Mouse (Mus musculus) brain, embryonic 18.5 days (tissue): ENCODE measurements at regions not wholly inside any gene's neighbourhood (a gene's known extent, or its start where the extent isn't known, plus 50 kb on each side); places are given as distances from the start of the nearest gene placed in this dataset.

ENCODE experiments used
- DNase-seq: peaks from one replicate; pipeline ENCODE4 v3.0.0-alpha.2; 2012; ENCODE audit warnings: low read depth, low spot score

- no peak for DNase-seq
These were observed 256.3 kb upstream of the Mme start for GRCm38 (mm10) chr3:62985033-62985432.

- no peak for DNase-seq
These were observed 264.4 kb upstream of the Mme start for GRCm38 (mm10) chr3:62976906-62977305.

DNA sequence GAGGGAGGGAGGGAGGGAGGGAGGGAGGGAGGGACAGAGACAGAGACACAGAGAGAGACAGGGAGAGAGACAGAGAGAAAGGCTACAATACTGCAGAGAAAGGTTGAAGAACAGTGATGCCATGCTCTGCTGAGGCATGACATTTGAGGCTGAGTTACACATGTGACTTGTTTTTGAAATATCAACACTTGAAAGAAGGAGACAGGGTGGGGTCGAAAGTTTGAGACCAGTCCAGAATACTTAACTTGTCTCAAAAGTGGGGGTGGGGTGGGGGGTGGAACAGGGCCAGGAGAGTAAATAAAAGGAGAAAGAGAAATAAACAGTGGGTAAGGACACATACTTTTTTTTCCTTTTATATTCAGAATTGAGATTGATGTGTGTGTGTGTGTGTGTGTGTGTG is 278.1 kb upstream of the Mme start:
- no peak for DNase-seq

DNA sequence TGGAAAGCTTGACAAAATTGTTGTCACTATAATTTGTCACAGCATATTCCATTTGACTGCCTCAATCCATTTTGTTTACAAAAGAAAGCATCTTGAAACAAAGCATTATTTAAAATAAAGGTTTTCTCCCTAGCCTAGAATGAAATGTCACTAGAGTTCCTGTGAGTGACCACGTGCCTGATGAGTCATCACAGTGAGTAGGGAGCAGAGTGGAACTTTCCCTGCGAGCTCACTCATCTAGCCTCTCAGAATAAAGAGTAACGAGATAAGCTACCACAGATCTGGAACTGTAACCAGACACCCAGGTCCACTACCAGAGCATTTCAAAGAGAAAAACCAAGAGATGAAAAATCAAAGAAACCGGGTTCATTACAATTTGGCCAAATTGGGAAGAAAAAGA is 278.7 kb upstream of the Mme start:
- DNase-seq = no peak

- DNase-seq = no peak
These were observed 296.0 kb upstream of the Mme start for GRCm38 (mm10) chr3:62945356-62945755.

GRCm38 (mm10) chr3:62938601-62939000 is 302.7 kb upstream of the Mme start:
- no peak for DNase-seq

- DNase-seq = peak; percentile 14
These were observed 316.9 kb upstream of the Mme start for GRCm38 (mm10) chr3:62924441-62924840.

DNA sequence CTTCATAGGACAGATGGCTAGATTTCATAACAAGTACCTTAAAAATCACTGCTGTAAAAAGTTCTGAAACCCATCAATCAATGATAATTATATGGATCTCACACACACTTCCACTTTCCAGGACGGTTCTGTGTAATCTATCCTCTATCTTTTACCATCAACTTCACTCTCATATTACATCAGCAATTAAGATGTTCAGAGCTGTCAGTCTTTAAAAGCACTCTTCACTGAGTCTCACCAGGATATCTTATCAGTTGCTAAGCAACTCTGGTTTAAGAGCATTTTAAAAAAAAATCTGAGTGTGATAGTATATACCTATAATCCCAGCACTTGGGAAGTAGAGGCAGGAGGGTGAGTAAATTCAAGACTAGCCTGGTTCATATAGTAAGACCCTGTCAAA is 312.0 kb upstream of the Gpr149 start:
- peak; percentile 3 for DNase-seq

DNA sequence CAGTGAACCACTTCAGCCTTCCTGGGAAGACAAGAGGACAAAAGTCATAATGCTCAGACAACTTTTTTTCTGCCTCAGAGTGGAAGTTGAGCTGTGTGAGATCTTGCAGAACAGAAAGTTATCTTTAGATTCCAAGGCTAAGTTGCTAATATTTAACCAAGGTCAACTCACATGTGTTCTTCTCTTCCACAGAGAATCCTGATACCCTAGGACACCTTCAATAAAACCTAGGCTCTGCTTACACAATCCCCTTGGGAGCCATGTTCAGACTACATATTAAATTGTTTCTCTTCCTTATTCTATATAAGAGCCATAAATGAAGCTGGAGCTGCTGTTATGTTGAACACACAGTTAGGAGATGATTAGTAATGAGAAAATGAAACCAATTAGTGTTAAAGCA is 280.2 kb upstream of the Gpr149 start:
- no peak for DNase-seq

DNA sequence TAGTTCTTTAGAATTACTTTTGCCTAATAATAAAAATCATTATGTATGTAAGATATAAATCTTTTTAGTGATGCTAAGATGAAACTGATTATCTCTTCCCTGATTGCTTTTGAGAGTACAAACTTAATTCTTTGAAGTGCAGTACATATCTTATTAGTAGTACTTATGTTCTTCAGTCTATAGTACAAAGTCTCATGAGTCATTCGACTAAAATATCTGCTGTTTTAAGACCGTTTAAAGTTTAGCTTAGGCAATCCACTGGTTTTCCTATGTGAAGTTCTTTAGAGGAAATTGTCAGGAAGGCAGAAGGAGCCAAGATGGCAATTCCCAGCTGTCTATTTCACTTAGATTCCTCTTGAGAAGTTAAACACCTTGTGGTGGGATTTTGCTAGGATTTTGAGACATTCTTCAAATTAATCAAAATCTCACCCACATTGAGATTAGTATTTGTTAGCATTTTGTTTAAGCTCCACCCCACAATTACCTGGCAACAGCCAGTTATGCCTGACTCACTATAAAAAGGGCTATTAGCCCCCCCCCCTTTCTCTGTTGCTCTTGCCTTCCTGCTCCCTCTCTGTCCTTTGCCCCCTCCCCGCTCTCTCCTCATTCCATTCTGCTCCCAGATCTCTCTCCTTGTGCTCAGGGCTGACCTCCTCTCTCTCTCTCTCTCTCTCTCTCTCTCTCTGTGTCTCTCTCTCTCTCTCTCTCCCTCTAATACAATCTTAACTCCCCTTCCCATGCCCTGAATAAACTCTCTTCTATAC is 277.6 kb upstream of the Gpr149 start:
- no peak for DNase-seq

GRCm38 (mm10) chr3:62860731-62861130 is 255.8 kb upstream of the Gpr149 start:
- DNase-seq = no peak

- DNase-seq = no peak
These were observed 230.9 kb upstream of the Gpr149 start for GRCm38 (mm10) chr3:62835695-62836476.

DNA sequence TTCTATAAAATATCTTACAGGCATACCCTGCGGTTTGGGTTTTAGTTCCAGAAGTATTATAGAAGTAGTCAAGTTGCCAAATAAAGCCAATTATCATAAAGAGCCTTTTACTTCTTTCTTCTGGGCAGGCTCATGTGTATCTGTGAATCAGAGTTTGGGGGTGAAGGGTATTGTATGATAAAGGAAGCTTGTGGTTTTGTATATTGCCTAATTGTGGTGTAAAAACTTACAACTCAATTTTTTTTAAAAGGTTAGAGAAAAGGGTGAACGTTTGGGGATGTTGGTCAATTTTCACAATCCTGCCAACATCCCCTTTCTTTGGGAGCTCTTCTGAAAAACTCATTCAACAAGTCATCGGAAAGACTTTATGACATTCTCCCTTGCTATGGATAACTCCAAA is 219.0 kb upstream of the Gpr149 start:
- DNase-seq = no peak

DNA sequence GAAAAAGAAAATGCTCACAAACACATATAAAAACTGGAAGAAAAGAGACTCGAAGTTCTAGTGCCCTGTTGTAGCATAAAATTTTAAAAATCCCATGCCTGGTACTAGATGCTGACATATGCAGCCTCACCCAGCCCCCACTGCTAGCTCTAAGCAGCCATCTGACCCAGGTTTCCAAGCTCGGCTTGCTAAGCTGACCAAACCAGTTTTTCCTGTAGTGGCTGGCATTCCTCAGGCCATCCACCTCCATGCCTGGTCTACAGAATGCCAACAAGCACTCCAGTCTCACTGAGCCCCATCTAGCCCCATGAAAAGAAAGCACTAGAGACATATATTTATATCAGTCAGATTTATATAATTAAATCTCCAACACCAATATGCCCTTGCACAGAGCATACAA is 196.1 kb upstream of the Gpr149 start:
- DNase-seq = no peak

DNA sequence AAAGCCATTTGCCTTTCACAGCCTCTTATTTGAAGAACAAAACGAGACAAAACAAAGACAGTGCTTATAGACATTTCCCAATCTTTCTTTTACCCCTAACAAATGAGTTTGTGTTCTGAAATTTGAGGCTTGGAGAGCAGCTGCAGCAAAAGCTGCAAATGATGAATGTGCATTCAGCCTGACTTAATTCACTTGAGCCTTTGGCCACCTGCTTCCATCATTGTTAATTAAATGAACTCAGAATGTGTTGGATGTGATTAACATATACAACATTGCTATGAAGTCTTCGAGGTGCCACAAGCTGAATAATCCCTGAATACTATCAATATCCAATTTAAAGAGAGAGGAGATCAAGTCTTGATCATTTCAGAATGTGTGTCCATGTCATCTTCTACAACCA is 181.3 kb upstream of the Gpr149 start:
- no peak for DNase-seq
